Mouse (Mus musculus) c-Kit-negative CD71-positive TER-119-positive erythroid progenitor cells, embryonic 14.5 days (primary cell): ENCODE measurements around the gene Pagr1b.

Experiments used
- DNase-seq: peaks from one replicate; pipeline ENCODE4 v3.0.0-alpha.2; 2013; ENCODE audit warnings: low read depth, low spot score

Gene Pagr1b

GRCm38 (mm10) chr7:126951741-126952140, 64.5 kb downstream of the Pagr1b start:
- no peak for DNase-seq
